Mouse (Mus musculus) midbrain, embryonic 14.5 days (tissue): ENCODE results near the gene Cd81. TPM values are rescaled to one million over a fixed set of nuclear protein-coding genes. Genes with fewer than 3 reads are reported as not detected.

Experiments
- ATAC-seq: fragments of 200-750 bp; cut with Nextera tagmentation; 2 replicates; pipeline ENCODE4 v1.8.0; 2017; ENCODE audit warnings: moderate number of reproducible peaks, moderate library complexity; ENCODE audit not compliant: low FRiP score, low TSS enrichment
- DNase-seq: peaks from one replicate; pipeline ENCODE4 v3.0.0-alpha.2; 2015
- H3K27ac ChIP-seq: fragments of 300-500 bp; sonication (generic); replicated peaks from 2 replicates; pipeline ENCODE4 v1.5.1; 2014; ENCODE audit warnings: mild to moderate bottlenecking, low read depth, low read length, moderate library complexity
- H3K27me3 ChIP-seq: fragments of 300-500 bp; sonication (generic); 2 replicates; pipeline ENCODE4 v1.6.1; 2014; ENCODE audit warnings: low read length, control low read depth, mixed read lengths; ENCODE audit not compliant: control insufficient read depth, insufficient read depth
- H3K36me3 ChIP-seq: fragments of 300-500 bp; sonication (generic); 2 replicates; pipeline ENCODE4 v1.6.1; 2014; ENCODE audit warnings: low read length, control low read depth; ENCODE audit not compliant: control insufficient read depth, insufficient read depth
- H3K4me1 ChIP-seq: fragments of 300-500 bp; sonication (generic); 2 replicates; pipeline ENCODE4 v1.6.1; 2014; ENCODE audit warnings: mild to moderate bottlenecking, antibody characterized with exemption, low read length, control low read depth; ENCODE audit not compliant: control insufficient read depth, insufficient read depth
- H3K4me2 ChIP-seq: fragments of 300-500 bp; sonication (generic); 2 replicates; pipeline ENCODE4 v1.6.1; 2014; ENCODE audit warnings: mild to moderate bottlenecking, low read length, moderate library complexity
- H3K4me3 ChIP-seq: fragments of 300-500 bp; sonication (generic); replicated peaks from 2 replicates; pipeline ENCODE4 v1.5.1; 2014; ENCODE audit warnings: low read depth, low read length
- H3K9ac ChIP-seq: fragments of 300-500 bp; sonication (generic); replicated peaks from 2 replicates; pipeline ENCODE4 v1.6.1; 2014; ENCODE audit warnings: mild to moderate bottlenecking, low read length, moderate library complexity
- H3K9me3 ChIP-seq: fragments of 300-500 bp; sonication (generic); 2 replicates; pipeline ENCODE4 v1.6.1; 2016; ENCODE audit warnings: low read length, control low read depth, mixed read lengths; ENCODE audit not compliant: control insufficient read depth
- WGBS: fragments of 180-500 bp; shearing (Covaris S2); extraction: QIAGEN DNeasy Blood & Tissue Kit; methylation state at CpG from one replicate; pipeline ENCODE4 v1.1.7; 2014; 5-methylcytosine and 5-hydroxymethylcytosine counted together
- polyA plus RNA-seq: library from polyadenylated mRNA; unstranded; fragments of >200 nt; fragmentation: Nextera tagmentation; extraction: Ambion mirVana; gene quantifications from 2 replicates; pipeline ENCODE4 v1.2.1, GENCODE M21; 2014

Gene Cd81
- polyA plus RNA-seq, 1 experiment from 2014 or later = 316 TPM

DNA sequence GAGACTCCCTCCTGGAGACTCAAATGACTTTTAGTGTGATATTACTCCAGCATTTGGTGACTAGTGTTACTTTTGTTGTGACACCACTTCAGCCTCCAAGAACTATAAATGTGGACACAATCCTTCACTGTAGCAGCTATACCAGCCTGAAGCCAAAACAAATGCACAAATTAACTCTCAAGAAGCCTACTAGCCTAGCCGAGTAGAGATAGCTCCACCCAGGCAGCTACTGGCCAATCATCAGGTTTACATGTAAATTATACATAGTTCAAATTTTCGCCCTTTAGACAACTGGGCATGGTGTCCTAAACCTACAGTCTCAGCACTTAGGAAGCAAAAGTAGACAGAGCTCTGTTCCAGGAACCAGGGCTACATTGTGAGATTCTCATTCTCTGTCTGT is 1.2 kb upstream of the Cd81 start:
- Histone ChIP-seq H3K27ac (no peak overlapping the region), H3K4me2 (no peak overlapping the region), H3K36me3 (no peaks in the 10 kb centered on the region), H3K4me1 (peaks cover 30% of the 10 kb centered on the region), H3K9me3 (no peaks in the 10 kb centered on the region), H3K27me3 (no peaks in the 10 kb centered on the region), H3K4me3 (no peak overlapping the region), H3K9ac (no peak overlapping the region)
- 72% methylated on average over 2 of the region's 2 CpGs for WGBS
- no peak for DNase-seq
- ATAC-seq = no peak

DNA sequence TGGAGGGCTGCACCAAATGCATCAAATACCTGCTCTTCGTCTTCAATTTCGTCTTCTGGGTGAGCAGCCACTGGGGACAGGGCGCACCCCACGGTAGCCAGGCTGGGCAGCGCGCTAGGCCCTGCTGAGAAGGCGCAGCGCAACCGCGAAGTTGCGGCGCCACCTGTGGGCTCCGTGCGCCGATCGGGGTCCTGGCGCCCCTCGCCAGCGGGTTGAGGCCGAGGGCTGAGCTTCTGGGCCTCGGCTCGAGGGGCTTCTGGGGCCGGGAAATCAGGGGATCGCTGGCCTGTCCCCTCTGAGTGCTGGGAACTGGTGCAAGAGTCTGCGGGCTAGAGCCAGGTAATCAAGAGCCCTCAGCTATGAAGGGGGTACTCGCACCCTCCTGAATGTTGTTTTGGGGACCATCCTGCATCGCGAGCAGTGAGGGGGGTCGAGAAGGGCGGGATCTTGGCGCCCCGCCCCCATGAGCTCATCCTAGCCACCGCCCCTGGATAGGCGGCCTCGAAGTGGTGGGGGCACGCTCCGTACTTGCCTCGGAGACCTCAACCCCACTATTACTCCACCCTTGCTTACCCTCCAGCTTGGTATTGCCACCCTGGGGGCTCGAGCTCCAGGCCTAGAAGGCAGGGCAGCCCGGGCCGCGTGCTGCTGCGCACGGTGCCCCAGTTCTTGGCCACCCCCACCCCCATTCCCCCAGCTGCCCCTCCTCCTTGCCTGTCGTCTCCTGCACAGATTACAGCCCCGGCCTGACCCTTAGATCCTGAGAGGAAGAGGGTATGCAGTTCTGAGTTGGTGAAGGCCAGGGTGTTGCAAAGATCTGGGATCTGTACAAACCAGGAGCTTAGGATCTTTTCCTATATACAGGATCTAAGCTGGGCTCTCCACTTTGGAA is 715 bp downstream of the Cd81 start:
- Histone ChIP-seq H3K36me3 (no peaks in the 10 kb centered on the region), H3K4me3 (peak overlapping the region; percentile 91), H3K4me1 (peaks cover 33% of the 10 kb centered on the region), H3K4me2 (peak overlapping the region; percentile 83), H3K27me3 (no peaks in the 10 kb centered on the region), H3K9me3 (no peaks in the 10 kb centered on the region), H3K9ac (peak overlapping the region; percentile 88), H3K27ac (peak overlapping the region; percentile 78)
- under 1% methylated on average over 46 of the region's 46 CpGs for WGBS
- peak; percentile 79 for DNase-seq
- peak; percentile 75 for ATAC-seq

DNA sequence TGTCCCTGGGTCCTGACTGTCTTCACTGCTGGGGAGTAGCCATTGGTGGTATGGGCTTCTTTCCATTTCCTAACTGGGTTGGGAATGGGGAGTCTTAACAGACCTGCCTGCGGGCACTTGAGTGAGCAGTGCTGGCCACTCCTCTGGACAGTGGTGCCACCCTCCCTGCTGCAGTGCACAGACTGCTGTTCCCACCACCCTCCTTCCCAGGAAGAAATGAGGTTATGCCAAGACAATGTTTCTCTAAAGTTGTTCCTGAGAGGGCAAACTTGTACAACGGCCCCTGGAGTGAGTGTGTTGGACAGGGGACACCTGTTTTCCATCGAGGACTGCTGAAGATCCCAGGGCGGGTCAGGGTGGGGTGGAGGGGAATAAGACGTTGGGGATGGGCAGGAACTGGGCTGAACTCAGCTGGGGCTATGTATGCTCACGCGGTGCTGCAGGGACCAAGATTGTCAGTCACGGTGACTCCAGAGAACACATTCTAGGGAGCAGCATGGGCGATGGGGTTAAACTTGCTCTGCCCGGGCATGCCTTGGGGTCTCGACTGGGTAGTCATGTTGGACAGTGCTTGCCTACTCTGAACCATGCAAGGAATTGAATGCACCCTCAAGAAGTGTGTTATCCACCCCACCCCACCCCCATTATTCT is 1.5 kb downstream of the Cd81 start:
- peak overlapping the region; percentile 88 for H3K9ac ChIP-seq
- peak overlapping the region; percentile 83 for H3K4me2 ChIP-seq
- WGBS = 64% methylated on average over 11 of the region's 11 CpGs
- DNase-seq (no peak), ATAC-seq (no peak)
- peaks cover 33% of the 10 kb centered on the region for H3K4me1 ChIP-seq
- no peaks in the 10 kb centered on the region for H3K9me3 ChIP-seq
- no peaks in the 10 kb centered on the region for H3K36me3 ChIP-seq
- peak overlapping the region; percentile 91 for H3K4me3 ChIP-seq
- H3K27me3 ChIP-seq = no peaks in the 10 kb centered on the region
- H3K27ac ChIP-seq = no peak overlapping the region

DNA sequence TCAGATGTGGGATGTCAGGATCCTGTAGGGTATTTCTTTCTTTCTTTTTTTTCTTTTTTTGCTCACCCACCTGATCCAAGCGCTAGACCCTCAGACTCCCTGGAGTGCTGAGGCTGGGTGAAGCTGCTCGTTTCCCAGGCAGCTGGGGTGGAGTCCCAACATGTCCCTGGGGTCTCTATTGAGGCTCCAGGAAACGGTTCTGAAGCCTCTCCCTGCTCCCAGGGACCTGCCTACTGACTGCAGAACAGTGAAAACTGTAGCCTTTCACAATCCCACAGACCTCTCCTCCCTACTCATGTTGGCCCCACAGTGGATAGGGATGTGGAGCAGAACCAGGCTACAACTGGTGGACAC is 2.0 kb downstream of the Cd81 start:
- Histone ChIP-seq H3K36me3 (no peaks in the 10 kb centered on the region), H3K4me1 (peaks cover 33% of the 10 kb centered on the region), H3K4me3 (0 out of 2 replicates have a peak overlapping the region, but pooled peaks have one; percentile 8), H3K27me3 (no peaks in the 10 kb centered on the region), H3K27ac (no peak overlapping the region), H3K4me2 (peak overlapping the region; percentile 83), H3K9me3 (no peaks in the 10 kb centered on the region), H3K9ac (0 out of 2 replicates have a peak overlapping the region, but pooled peaks have one; percentile 30)
- DNase-seq (no peak), ATAC-seq (no peak)
- WGBS = 40% methylated on average over 3 of the region's 3 CpGs

DNA sequence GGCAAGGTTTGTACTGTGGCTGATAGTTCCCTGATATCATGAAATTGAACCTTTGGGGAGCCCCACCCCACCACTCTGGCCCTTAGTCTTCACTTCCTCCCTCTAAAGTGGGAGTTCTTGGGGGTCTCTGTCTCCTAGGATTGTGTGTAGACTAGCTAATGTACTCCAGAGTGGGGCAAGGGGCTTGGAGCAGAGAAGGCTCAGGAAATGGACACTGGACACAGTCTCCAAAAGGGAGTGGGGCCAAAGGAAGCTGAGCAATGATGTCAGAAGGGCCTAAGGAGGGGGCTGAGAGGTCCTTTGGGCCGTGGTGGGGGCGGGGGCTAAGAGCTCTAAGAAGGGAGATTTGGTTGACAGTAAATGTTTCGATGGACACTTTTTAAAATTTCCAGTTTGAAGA is 2.5 kb downstream of the Cd81 start:
- H3K4me1 ChIP-seq = peaks cover 33% of the 10 kb centered on the region
- peak overlapping the region; percentile 6; the same call in 1 of the 2 replicates for H3K9ac ChIP-seq
- no peaks in the 10 kb centered on the region for H3K27me3 ChIP-seq
- H3K4me2 ChIP-seq = peak overlapping the region; percentile 83
- H3K4me3 ChIP-seq = 0 out of 2 replicates have a peak overlapping the region, but pooled peaks have one; percentile 8
- 99% methylated on average over 3 of the region's 3 CpGs for WGBS
- H3K9me3 ChIP-seq = no peaks in the 10 kb centered on the region
- ATAC-seq (no peak), DNase-seq (no peak)
- no peak overlapping the region for H3K27ac ChIP-seq
- no peaks in the 10 kb centered on the region for H3K36me3 ChIP-seq

DNA sequence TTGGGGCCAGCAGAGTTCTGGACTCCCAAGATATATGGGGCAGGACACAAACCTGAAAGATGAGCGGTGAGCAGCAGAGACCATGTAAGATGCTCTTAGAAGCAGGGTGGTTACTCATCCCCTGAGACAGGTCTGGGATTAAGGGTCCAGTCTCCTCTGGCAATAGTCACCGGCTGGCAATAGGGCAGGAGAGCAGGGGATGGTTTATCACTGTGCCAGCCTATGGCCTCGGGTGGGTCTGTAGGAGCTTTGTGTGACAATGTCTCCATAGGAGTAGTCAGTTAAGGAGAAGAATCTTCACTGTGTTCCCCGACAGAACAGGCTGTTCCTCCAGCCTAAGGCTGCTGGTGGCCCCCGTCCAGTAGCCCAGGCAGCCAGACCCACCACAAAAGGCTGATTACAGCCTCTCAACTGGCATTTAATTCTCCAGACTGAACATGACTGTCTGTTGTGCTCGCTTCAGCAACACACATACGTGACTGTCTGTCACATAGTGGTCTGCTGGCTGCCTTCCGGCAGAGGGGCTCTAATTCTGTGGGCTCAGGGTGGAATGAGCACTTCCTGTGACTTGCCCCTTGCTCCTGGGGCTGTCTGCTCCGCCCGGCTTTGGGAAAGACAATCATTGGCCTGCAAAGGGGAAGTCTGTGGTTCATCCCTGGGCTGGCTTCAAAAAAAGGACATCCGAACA is 3.1 kb downstream of the Cd81 start:
- Histone ChIP-seq H3K36me3 (no peaks in the 10 kb centered on the region), H3K4me2 (peak overlapping the region; percentile 24; the same call in 1 of the 2 replicates), H3K27ac (no peak overlapping the region), H3K4me3 (no peak overlapping the region), H3K9me3 (no peaks in the 10 kb centered on the region), H3K9ac (peak overlapping the region; percentile 6; the same call in 1 of the 2 replicates), H3K4me1 (peaks cover 33% of the 10 kb centered on the region), H3K27me3 (no peaks in the 10 kb centered on the region)
- 85% methylated on average over 11 of the region's 11 CpGs for WGBS
- ATAC-seq (no peak), DNase-seq (no peak)

DNA sequence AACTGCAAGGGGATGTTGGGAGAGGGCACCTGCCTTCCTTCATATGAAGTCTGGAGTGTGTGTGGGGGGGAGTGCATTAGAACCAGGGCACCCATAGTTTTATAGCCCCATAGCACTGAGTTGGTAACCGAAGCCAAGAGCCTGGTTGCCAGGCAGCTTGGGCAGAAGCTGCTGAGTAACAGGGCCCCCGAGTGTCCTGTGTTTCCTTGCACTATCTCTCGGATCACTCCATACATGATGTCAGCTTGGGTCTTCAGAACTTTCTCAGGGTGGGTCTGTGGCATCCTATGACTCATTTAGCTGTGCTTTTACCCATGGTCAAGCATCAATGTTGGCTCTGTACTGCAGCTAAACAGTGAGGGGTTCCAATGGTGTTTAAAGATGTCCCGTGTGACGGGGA is 4.5 kb downstream of the Cd81 start:
- ATAC-seq = no peak
- no peaks in the 10 kb centered on the region for H3K9me3 ChIP-seq
- H3K36me3 ChIP-seq = 0 out of 2 replicates have a peak, but pooled peaks cover 5% of the 10 kb centered on the region
- no peak overlapping the region for H3K9ac ChIP-seq
- no peak overlapping the region for H3K4me3 ChIP-seq
- no peak overlapping the region for H3K27ac ChIP-seq
- no peaks in the 10 kb centered on the region for H3K27me3 ChIP-seq
- DNase-seq = no peak
- WGBS = 90% methylated on average over 5 of the region's 5 CpGs
- H3K4me1 ChIP-seq = peaks cover 32% of the 10 kb centered on the region
- no peak overlapping the region for H3K4me2 ChIP-seq

DNA sequence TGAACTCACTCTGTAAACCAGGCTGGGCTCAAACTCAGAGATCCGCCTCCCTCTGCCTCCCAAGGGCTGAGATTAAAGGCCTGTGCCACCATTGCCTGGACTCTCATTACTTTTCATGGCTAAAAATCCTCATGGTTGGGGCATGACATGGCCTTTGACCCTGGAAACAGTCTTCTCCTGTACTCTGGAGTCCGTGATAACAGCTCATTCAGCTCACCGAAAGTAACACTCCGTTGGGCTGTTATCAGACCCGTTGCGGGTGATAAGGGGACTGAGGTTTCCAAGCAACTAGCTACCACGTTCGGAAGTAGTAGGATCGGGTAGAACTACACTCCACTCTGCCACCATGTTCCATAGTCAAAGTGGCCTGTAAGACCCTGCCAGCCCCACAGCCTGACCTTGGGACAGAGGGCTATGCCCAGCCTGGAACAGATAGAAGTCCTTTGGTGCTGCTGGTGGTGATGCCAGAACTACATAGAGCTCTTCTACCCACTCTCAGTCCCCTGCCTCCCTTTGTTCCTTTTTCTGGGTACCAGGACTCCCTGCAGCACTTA is 5.2 kb downstream of the Cd81 start:
- DNase-seq (no peak), ATAC-seq (no peak)
- Histone ChIP-seq H3K4me3 (no peak overlapping the region), H3K4me1 (peaks cover 27% of the 10 kb centered on the region), H3K27ac (no peak overlapping the region; the same call in 1 of the 2 replicates), H3K9me3 (no peaks in the 10 kb centered on the region), H3K9ac (no peak overlapping the region), H3K36me3 (peaks cover 11% of the 10 kb centered on the region), H3K27me3 (no peaks in the 10 kb centered on the region), H3K4me2 (no peak overlapping the region)
- WGBS = 91% methylated on average over 9 of the region's 9 CpGs
